Mouse (Mus musculus): ENCODE data around the gene Lamtor2.

- TF ChIP-seq FLI1 (IDR thresholded peaks at IDR 0.05; ENCODE audit: low read length) (0 out of 2 replicates have a peak, but pooled peaks have one; percentile 14), GATA1 (IDR thresholded peaks at IDR 0.05; ENCODE audit: borderline replicate concordance, low read length) (no peak)
Observed at GRCm38 (mm10) chr3:88509692-88510420, 43.0 kb downstream of the Lamtor2 start, which contains the start of gene Lmna.

Data from megakaryocyte, embryonic 14.5 days (primary cell).